Mouse (Mus musculus): ENCODE measurements at regions not wholly inside any gene's neighbourhood (a gene's known extent, or its start where the extent isn't known, plus 50 kb on each side); places are given as distances from the start of the nearest gene placed in this dataset.

DNA sequence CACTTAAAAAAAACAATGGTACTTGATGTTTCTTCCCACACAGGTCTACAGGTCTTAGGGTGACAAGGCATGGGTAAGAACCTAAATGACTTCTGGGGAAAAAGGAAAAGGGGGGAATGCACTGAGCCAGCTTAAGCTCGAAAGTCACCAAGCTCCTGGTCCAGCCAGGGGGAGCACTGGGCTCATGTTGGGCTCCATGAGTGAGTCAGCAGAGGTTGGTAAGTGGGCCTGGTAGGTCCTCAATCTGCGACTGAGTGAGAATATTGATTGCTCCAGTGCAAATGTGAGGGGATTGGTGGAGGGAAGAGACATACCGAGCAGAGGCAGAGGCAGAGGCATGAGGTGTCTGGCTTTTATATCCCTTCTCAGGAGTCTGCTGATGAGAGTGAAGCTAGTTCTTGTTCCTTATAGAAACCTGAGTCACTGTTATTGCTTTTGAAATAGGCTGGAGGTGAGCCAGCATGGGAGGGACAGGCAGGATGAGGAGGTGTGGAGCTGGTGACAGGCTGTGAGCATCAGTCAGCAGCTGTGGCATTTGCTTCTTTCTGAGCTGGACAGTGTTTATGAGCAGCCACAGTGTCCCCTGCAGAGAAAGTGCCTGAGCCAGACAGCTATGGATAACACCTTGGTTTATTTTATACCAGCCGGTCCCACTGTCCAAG is 63.2 kb upstream of the Slc22a23 start:
- ChIA-PET CTCF (no interaction called here), POLR2A (interaction anchor here in 1 of 4 experiments (1.0 kb wide), 1 partner anchor 41 kb away, joined by 3 read pairs; no protein-coding TSS in a partner anchor)

DNA sequence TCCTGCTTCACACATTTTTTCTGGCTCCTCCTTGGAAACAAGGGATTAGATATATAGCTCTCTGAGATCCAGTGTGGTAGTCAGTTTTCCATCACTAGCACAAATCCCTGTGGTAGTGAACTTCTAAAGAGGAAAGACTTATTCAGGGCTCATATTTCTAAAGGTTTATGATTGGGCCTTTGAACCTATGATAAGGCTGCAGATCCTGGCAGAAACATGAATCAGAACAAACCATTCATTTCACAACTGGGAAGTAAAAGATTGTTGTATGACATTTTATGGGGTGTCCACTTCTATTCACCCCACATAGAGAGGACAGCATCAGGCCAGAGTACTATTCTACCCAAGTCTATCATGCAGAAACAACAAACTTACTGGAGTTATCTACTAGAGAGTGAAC is 61.3 kb upstream of the Slc22a23 start:
- ChIA-PET POLR2A (no interaction called here), CTCF (no interaction called here)

DNA sequence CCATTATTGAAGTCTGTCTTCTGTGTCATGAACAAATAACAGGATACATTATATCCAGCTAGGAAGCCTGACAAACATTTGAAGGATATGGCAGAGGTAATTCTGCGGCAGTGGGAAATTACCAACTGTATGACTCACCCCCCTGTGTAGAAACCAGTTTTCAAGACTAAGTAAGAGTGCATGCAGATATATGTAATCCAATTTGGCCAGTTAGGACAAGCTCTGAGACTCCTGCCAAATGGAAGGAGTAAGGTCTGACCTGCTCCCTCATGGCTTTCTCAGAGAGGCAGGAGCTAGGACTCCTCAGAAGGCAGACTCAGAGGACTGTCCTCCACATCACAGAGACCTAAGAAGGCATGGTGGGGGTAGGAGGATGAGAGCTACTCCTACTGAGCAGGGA is 57.6 kb upstream of the Slc22a23 start:
- POLR2A ChIA-PET: no interaction called here
- CTCF ChIA-PET: no interaction called here

DNA sequence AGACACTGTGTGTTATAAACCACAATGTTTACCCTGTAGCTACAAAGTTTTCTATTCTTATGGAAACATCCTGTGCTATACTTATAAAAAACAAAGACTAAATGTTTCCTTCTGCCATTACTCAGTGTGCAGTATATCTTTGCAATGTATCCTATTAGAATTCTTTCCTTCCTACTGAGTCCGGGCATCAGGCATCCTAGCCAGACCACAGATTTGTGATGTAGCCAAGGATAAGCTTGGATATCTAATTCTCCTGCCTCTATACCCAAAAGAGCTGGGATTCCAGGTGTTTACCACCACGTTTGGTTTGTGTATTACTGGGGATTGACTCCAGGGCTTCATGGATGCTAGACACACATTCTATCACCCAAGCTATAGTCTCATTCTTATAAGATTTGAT is 56.0 kb upstream of the Slc22a23 start:
- CTCF ChIA-PET: no interaction called here

DNA sequence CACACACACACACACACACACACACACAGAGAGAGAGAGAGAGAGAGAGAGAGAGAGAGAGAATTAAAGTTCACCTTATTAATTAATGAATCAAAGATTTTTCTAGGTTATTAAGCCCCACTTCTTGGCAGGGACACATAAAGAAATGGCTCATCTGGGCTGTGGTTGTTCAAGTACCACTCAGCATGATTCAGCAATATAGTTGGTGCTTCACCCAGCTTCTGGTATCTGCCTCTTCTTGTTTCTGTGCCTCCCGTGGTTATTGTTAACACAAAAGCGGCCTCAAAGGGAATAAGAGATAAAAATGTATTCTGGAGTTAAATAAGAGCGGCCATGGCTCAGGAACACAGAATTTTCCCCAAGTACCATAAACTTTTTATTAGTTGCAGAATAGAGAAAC is 53.9 kb upstream of the Slc22a23 start:
- POLR2A ChIA-PET: no interaction called here
- CTCF ChIA-PET: no interaction called here

More for the DNA sequence above, 56.0 kb upstream of the Slc22a23 start:
- POLR2A ChIA-PET: no interaction called here

DNA sequence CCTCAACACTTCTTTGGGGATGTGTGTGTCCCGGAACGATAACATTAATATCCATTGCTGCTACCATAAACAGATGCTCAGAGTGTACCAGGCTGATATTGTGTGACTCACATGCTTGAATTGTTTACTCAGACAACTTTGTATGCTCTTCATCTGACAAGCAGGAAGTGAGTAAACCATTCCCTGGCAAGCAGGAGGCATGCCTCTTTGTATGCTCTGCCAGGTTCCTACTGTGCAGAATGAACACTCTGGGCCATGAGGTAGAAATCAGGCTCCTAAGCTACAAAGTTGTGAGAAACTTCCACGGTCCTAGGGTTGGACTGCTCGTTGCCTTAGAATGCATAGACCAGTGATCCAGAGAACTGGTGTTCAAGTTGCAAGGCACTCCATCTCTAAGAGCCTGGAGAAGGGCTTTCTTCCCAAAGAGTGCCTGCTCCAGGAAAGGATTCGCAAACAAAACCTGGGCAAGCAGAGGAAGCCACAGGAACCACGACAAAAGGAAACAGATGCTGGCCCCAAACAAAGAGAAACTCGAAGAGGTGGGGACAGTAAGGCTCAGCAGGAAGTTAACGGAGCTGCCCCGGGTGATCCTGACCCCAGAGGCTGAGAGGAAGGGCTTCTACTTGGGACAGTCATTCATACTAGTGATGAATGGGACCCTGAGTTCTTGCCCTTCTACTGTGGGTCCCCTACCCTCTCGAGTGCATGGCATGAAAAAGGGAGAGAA is 53.2 kb upstream of the Slc22a23 start:
- POLR2A ChIA-PET: no interaction called here
- CTCF ChIA-PET: no interaction called here

DNA sequence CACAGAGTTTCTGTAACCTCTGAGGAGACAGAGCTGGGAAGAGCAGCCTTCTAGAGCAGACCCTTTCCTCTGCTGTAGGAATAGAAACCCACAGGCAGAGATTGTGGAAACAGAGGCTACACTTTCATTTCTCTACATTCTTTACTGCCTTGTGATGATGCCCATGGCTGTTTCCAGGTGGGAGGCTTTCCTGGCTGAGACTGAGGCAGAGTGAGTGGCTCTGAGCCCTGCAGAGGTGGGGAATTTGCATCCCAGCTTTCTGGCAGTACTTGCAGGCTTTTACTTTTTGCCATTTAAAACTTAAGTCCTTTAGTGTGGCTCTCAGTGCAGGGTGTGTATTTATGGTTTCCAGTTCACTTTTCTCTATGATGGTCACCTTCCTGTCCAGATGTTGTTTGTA is 50.5 kb upstream of the Slc22a23 start:
- CTCF ChIA-PET: no interaction called here
- POLR2A ChIA-PET: no interaction called here

DNA sequence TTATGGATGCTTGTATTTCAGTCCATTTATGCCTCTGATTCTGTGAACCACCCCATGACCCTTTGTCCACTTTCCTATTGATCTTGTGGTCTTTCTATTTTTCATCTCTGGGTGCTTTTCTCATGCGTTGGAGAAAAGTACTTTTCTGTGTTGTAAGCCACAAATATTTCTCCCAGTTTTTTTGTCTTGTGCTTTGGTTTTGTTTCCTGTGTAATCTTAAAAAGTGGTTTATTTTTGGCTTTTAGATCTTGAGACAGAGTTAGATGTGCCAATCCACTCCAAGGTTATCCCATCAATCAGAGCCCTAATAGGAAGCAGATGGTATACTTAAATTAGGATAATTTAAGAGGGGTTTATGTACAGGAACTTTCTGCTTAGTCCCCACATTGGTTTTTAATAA is 50.0 kb upstream of the Slc22a23 start:
- ChIA-PET CTCF (no interaction called here), POLR2A (no interaction called here)
